Mouse (Mus musculus): ENCODE measurements around the gene Dgke.

DNA sequence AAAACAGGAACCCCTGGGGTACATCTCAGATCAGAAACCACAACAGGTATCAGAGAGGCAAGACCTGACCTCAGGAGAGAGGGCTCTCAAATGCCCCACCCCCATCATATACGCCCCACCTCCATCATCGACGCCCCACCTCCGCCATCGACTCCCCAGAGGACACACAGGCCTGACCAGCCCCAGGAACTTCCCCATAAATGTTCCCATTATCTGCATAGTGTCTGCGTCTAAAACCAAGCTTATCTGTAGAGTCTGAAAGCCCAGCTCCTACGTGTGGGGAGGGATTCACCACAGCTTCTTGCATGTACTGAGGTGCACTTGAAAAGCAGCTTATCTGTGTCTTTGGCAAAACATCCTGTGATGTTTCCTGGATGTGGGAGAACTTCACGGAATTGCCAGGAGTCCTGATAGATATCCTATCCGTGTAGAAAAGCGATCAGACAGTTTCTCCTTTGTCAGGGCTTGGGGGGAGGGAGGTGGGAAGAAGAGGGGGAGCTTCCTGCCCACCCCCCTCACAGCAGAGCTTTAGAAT lies 37.7 kb downstream of the Dgke start:
- TF ChIP-seq CTCF (IDR thresholded peaks at IDR 0.05; ENCODE audit: borderline replicate concordance, extremely low read depth, insufficient read depth, insufficient read length) (no peak), POLR2A (IDR thresholded peaks at IDR 0.05; ENCODE audit: borderline replicate concordance, extremely low read depth, insufficient read depth, insufficient read length, poor library complexity, severe bottlenecking) (no peak)
